Mouse (Mus musculus): ENCODE measurements at regions not wholly inside any gene's neighbourhood (a gene's known extent, or its start where the extent isn't known, plus 50 kb on each side); places are given as distances from the start of the nearest gene placed in this dataset.

DNA sequence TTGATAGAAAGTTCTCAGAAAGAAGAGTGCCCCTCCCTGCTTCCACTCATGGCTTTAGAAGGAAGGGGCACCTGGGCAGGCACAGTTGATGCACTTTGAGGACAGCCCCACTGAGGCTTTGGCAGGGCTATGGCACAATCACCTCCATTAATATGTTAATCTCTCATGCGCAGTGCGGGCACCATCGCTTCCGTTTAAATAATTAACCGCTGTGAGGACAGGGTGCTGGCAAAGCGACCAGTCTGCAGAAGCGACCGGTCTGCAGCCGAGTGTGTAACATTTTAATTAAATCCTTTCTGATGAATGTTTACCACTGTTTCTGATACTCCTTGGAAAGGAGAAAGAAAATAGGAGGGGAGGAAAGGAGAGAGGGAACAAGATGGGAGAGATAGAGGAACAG lies 108.3 kb upstream of the Lrfn2 start:
- Histone ChIP-seq H3K4me1 (peaks cover 20% of the 10 kb centered on the region), H3K4me3 (replicated peaks) (no peak overlapping the region), H3K9me3 (replicated peaks) (no peaks in the 10 kb centered on the region), H3K9ac (replicated peaks) (no peak overlapping the region), H3K4me2 (no peak overlapping the region), H3K27me3 (replicated peaks) (no peaks in the 10 kb centered on the region), H3K36me3 (no peaks in the 10 kb centered on the region), H3K27ac (replicated peaks) (no peak overlapping the region)
- ATAC-seq (ENCODE audit: low FRiP score), result no peak
- WGBS, result 39% methylated on average over 9 of the region's 9 CpGs

DNA sequence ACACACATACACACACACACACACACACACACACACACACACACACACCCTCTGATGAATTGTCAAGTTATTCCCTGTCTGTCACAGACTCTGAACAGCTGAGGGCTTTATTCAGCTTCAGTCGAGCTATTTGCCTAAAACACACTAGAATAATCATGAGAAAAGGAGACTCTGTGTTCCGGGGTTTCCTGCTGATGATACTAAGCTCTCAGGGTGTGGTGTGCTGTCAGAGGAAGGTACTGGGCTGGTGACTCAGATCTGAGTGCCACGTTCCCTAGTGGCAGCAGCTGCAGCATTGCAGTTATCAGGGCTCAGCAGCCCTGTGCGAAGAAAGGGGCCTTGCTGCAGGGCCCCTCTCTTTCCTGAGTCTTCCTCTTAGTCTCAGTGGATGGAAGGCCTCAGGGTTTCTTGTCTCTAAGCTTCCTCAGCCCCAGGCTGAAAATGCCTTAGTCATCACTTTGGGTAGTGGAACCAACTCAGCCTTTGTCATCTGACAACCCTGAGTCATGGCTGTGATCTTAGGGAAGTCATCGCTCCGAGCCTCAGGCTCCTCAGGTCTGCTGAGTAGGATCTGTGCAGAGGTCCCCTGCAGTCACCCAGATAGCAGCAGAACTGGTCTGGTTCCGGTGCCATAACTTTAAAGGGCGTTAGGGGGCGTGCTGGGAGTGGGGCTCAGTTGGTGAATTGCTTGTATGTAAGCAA lies 106.8 kb upstream of the Lrfn2 start:
- peak overlapping the region; percentile 34; the same call in 1 of the 2 replicates for H3K27ac ChIP-seq (replicated peaks)
- ATAC-seq (ENCODE audit: low FRiP score), result no peak; the same call in 1 of the 2 replicates
- 64% methylated on average over 9 of the region's 9 CpGs for WGBS

DNA sequence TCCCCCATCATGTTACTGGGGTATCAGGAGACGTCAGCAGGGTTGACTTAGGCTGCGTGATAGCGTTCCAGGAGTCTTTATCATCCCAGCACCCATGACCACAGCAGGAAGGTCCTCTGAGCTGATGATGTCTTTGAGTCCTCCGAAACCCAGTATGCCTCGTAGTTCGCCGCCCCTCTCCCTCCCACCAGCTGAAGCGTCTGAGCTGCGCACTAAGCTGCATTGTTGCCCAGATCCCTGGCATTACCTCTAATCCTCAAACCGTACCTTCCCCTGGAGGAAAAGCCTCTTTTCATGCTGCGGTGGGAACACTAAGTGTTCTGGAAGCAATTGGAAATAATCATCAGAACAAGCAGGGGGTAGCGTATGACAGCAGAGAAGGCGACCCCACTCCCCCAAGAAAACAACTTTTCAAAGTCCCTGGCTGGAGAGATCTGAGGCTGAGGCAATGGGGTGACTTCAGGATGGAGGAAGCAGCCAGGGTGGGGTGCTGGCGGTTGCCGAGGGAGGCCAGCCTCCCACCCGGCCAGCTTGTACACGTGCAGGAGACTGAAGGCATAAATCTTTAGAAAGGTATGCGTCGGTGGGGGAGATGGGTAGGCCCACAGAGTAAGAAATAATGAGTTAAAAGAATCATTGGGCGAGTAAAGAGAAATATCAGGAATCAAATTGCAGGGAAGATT lies 93.7 kb upstream of the Lrfn2 start:
- Histone ChIP-seq H3K9ac (replicated peaks) (no peak overlapping the region), H3K27ac (replicated peaks) (no peak overlapping the region), H3K4me2 (no peak overlapping the region), H3K4me1 (no peaks in the 10 kb centered on the region), H3K9me3 (replicated peaks) (no peaks in the 10 kb centered on the region), H3K4me3 (replicated peaks) (no peak overlapping the region), H3K27me3 (replicated peaks) (no peaks in the 10 kb centered on the region), H3K36me3 (no peaks in the 10 kb centered on the region)
- ATAC-seq (ENCODE audit: low FRiP score), result no peak
- 75% methylated on average over 20 of the region's 20 CpGs for WGBS

More for the DNA sequence above, 106.8 kb upstream of the Lrfn2 start:
- H3K27me3 ChIP-seq (replicated peaks), result no peaks in the 10 kb centered on the region
- H3K9ac ChIP-seq (replicated peaks), result no peak overlapping the region
- H3K36me3 ChIP-seq, result no peaks in the 10 kb centered on the region
- H3K4me3 ChIP-seq (replicated peaks), result no peak overlapping the region
- no peak overlapping the region for H3K4me2 ChIP-seq
- peaks cover 20% of the 10 kb centered on the region for H3K4me1 ChIP-seq
- no peaks in the 10 kb centered on the region for H3K9me3 ChIP-seq (replicated peaks)

DNA sequence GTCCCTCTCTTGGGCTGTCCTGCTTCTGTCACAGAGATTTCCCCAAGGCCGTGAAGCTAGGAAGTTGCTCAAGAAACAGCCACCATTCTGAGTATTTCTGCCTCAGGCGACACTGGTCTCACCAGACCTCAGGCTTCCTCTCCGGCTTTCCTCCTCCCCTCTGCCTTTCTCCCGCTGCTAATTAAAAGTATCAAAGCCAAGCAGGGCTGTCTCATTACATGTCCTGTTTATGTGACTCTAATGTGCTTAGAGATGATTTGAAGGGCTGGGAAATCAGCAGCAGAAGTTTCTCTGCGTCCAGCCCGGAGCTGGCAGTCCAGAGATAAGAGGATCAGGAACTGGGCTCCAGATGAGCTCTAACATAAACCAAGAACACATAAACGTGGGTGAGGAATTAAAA lies 84.3 kb upstream of the Lrfn2 start:
- Histone ChIP-seq H3K4me2 (no peak overlapping the region), H3K4me1 (no peaks in the 10 kb centered on the region), H3K27ac (replicated peaks) (no peak overlapping the region), H3K27me3 (replicated peaks) (no peaks in the 10 kb centered on the region), H3K36me3 (no peaks in the 10 kb centered on the region), H3K9ac (replicated peaks) (no peak overlapping the region), H3K4me3 (replicated peaks) (no peak overlapping the region), H3K9me3 (replicated peaks) (no peaks in the 10 kb centered on the region)
- 52% methylated on average over 7 of the region's 7 CpGs for WGBS
- ATAC-seq (ENCODE audit: low FRiP score), result no peak

DNA sequence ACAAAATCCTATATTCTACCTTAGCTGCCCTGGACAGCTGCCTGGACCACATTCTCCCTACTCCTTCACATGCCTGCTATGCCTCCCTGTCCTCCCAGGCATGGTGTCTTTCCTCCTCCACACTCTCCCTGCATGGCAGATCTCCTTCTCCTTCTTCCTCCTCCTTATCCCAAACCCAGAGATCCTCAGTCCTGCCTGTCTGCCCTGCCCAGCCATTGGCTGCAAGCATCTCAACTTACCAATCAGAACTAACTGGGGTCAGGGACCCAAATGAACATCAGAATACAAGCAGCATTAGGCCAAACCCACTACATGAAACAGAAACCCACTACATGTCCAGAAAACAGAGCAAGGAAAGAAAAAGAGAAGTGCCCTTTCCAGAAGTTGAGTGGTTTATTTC lies 81.3 kb upstream of the Lrfn2 start:
- Histone ChIP-seq H3K9ac (replicated peaks) (no peak overlapping the region), H3K9me3 (replicated peaks) (no peaks in the 10 kb centered on the region), H3K4me3 (replicated peaks) (no peak overlapping the region), H3K4me1 (no peaks in the 10 kb centered on the region; the same call in 1 of the 2 replicates), H3K27me3 (replicated peaks) (no peaks in the 10 kb centered on the region), H3K27ac (replicated peaks) (no peak overlapping the region), H3K36me3 (no peaks in the 10 kb centered on the region), H3K4me2 (no peak overlapping the region)
- no peak for ATAC-seq (ENCODE audit: low FRiP score)

DNA sequence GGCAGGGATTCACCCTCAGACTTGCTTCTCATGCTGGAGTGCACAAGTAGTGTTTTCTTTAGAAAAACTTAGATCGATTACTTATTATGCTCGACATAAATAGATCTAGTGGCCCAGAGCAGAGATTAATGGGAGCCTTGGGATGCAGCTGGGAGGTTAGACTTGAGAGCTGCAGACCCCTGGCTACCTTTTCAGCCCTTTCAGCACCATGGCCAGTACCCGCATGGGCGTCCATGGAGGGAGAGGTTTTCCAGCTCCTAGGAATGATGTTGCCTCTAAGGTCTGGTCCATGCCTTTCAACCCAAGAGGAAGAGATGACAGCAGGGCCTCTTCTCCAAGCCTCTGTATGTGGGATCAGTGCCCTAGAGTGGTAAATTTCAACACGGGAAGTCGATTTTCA lies 73.3 kb upstream of the Lrfn2 start:
- Histone ChIP-seq H3K27me3 (replicated peaks) (no peaks in the 10 kb centered on the region), H3K4me1 (no peaks in the 10 kb centered on the region; the same call in 1 of the 2 replicates), H3K4me2 (no peak overlapping the region), H3K36me3 (no peaks in the 10 kb centered on the region), H3K9ac (replicated peaks) (no peak overlapping the region), H3K27ac (replicated peaks) (no peak overlapping the region), H3K4me3 (replicated peaks) (no peak overlapping the region), H3K9me3 (replicated peaks) (no peaks in the 10 kb centered on the region)
- WGBS, result 57% methylated on average over 6 of the region's 6 CpGs
- no peak for ATAC-seq (ENCODE audit: low FRiP score)

DNA sequence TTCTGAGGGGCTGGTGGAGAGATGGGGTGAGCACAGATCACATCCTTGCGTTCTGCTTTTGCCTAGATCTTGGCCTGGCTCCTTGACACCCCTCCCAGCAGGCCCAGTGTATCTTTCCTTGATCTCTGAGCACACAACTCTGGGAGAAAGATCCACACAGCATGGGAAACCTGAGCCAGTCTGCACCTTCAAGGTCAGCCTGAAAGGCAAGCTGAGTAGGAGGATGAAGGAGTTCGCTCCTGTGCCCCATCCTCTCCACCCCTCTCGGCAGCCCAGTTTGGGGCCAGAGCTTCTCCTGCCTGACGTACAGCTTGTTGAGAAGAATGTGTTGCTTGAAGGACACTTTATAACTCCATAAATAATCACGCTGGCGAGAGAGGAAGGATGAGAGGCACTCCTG lies 61.7 kb upstream of the Lrfn2 start:
- no peak overlapping the region for H3K4me3 ChIP-seq (replicated peaks)
- ATAC-seq (ENCODE audit: low FRiP score), result no peak
- no peak overlapping the region for H3K27ac ChIP-seq (replicated peaks)
- H3K4me2 ChIP-seq, result no peak overlapping the region
- no peaks in the 10 kb centered on the region for H3K9me3 ChIP-seq (replicated peaks)
- no peaks in the 10 kb centered on the region for H3K27me3 ChIP-seq (replicated peaks)
- no peaks in the 10 kb centered on the region; the same call in 1 of the 2 replicates for H3K4me1 ChIP-seq
- no peak overlapping the region for H3K9ac ChIP-seq (replicated peaks)
- 49% methylated on average over 6 of the region's 6 CpGs for WGBS
- no peaks in the 10 kb centered on the region for H3K36me3 ChIP-seq

DNA sequence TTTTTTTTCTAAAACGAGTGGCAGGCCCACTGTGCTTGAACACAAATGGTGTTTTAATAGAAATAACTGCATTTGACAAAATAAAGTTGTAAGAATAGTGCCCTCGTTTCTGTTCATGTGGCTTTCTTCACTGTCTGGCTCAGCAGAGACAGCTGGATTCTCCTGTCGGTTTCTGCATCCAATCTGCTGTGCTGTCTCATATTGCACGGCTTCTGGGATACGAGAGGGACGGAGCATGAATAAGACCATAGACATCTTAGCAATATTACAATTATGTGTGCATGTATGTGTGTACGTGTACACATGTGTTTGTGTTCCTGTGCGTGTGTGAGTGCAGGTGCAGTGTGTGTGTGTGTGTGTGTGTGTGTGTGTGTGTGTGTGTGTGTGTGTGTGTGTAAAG lies 54.7 kb upstream of the Lrfn2 start:
- WGBS, result 75% methylated on average over 8 of the region's 8 CpGs
- Histone ChIP-seq H3K27ac (replicated peaks) (no peak overlapping the region), H3K4me2 (no peak overlapping the region), H3K27me3 (replicated peaks) (no peaks in the 10 kb centered on the region), H3K9ac (replicated peaks) (no peak overlapping the region), H3K4me1 (no peaks in the 10 kb centered on the region), H3K4me3 (replicated peaks) (no peak overlapping the region), H3K36me3 (no peaks in the 10 kb centered on the region), H3K9me3 (replicated peaks) (no peaks in the 10 kb centered on the region)
- ATAC-seq (ENCODE audit: low FRiP score), result no peak

DNA sequence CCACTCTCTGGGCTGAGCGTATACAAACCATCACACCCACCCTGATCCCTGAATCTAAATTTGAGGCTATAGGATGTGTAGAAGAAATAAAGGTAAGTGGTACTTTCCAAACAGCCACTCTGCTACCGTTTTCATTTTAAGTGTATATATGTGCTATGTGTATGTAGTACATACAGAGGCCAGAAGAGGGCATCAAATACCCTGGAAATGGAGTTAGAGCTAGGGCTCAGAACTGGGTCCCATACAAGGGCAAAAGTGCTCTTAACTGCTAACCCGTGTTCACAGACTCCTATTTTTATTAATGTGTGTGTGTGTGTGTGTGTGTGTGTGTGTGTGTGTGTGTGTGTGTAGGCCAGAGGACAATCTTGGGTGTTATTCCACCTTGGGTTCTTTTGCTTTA lies 51.6 kb upstream of the Lrfn2 start:
- H3K4me1 ChIP-seq, result no peaks in the 10 kb centered on the region
- no peaks in the 10 kb centered on the region for H3K36me3 ChIP-seq
- no peak overlapping the region for H3K4me3 ChIP-seq (replicated peaks)
- H3K9me3 ChIP-seq (replicated peaks), result no peaks in the 10 kb centered on the region
- H3K27me3 ChIP-seq (replicated peaks), result no peaks in the 10 kb centered on the region
- H3K27ac ChIP-seq (replicated peaks), result no peak overlapping the region
- no peak for ATAC-seq (ENCODE audit: low FRiP score)
- H3K4me2 ChIP-seq, result no peak overlapping the region
- 95% methylated on average over 3 of the region's 3 CpGs for WGBS
- H3K9ac ChIP-seq (replicated peaks), result no peak overlapping the region

DNA sequence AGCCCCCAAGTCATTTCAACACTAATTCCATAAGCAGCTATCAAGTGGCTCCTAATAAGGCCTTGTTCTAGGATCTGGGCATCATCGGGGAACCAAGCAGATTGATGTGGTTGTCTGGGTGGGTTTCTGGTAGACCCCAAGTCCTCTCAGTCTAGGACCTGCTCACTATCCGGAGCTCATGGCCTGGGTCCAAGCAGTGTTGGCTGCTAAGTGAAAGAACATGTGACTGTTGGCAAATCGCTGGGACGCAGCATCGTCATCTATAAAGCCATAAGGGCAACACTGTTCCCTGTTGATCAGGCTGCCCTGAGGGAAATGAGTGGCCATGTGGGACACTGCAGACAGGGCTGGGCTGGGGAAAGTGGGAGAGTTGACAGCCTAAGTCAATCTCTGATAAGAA lies 50.2 kb upstream of the Lrfn2 start:
- Histone ChIP-seq H3K9ac (replicated peaks) (no peak overlapping the region), H3K4me2 (no peak overlapping the region), H3K36me3 (no peaks in the 10 kb centered on the region), H3K27ac (replicated peaks) (no peak overlapping the region), H3K4me3 (replicated peaks) (no peak overlapping the region), H3K27me3 (replicated peaks) (no peaks in the 10 kb centered on the region), H3K4me1 (no peaks in the 10 kb centered on the region), H3K9me3 (replicated peaks) (no peaks in the 10 kb centered on the region)
- ATAC-seq (ENCODE audit: low FRiP score), result no peak
- WGBS, result 78% methylated on average over 5 of the region's 5 CpGs

Data from neural tube, embryonic 15.5 days (tissue).